Mouse (Mus musculus) myocyte (in vitro differentiated cells): ENCODE data around the gene Zmynd10. TPM values are rescaled to one million over a fixed set of nuclear protein-coding genes. Genes with fewer than 3 reads are reported as not detected.
A peak's percentile ranks its signal among the peaks of the same experiment; 100 is the strongest.

ENCODE experiments used
- H3K27me3 ChIP-seq: one replicate; pipeline ENCODE4 v1.6.1; 2011; ENCODE audit not compliant: control insufficient read depth, insufficient read depth, insufficient read length
- H3K36me3 ChIP-seq: one replicate; pipeline ENCODE4 v1.6.1; 2011; ENCODE audit not compliant: control insufficient read depth, insufficient read depth
- H3K4me2 ChIP-seq: one replicate; pipeline ENCODE4 v1.6.1; 2011; ENCODE audit warnings: low read depth, control low read depth
- H3K4me3 ChIP-seq: one replicate; pipeline ENCODE4 v1.5.1; 2011; ENCODE audit warnings: mild to moderate bottlenecking, control low read depth, moderate library complexity
- H3K79me2 ChIP-seq: one replicate; pipeline ENCODE4 v1.6.1; 2011; ENCODE audit not compliant: control insufficient read depth, insufficient read depth
- H3ac ChIP-seq: one replicate; pipeline ENCODE4 v1.6.1; 2011; ENCODE audit not compliant: control insufficient read depth, insufficient read length
- CEBPB ChIP-seq: IDR thresholded peaks from 2 replicates; pipeline ENCODE4 v1.6.1; 2011; ENCODE audit warnings: mild to moderate bottlenecking, moderate library complexity; ENCODE audit not compliant: poor library complexity, insufficient read depth, severe bottlenecking
- E2F4 ChIP-seq: IDR thresholded peaks from one replicate; pipeline ENCODE4 v1.6.1; 2011; ENCODE audit warnings: mild to moderate bottlenecking, control low read depth, moderate library complexity; ENCODE audit not compliant: insufficient read depth
- MAX ChIP-seq: IDR thresholded peaks from one replicate; pipeline ENCODE4 v1.6.1; 2011; ENCODE audit warnings: low read depth, mild to moderate bottlenecking, control low read depth
- MYOD1 ChIP-seq, 3 experiments: IDR thresholded peaks; one replicate each; pipeline ENCODE4 v1.6.1; 2011; ENCODE audit warnings: control low read depth in 2 of 3, low read depth in 2 of 3, mild to moderate bottlenecking in 2 of 3, moderate library complexity in 1 of 3; ENCODE audit not compliant: insufficient read length in 2 of 3, control insufficient read depth in 1 of 3
- MYOG ChIP-seq, 3 experiments: IDR thresholded peaks; one replicate each; pipeline ENCODE4 v1.6.1; 2011; ENCODE audit warnings: control low read depth in 2 of 3, low read depth in 2 of 3, mild to moderate bottlenecking in 2 of 3; ENCODE audit not compliant: insufficient read length in 2 of 3, control insufficient read depth in 1 of 3, insufficient read depth in 1 of 3
- POLR2A ChIP-seq: IDR thresholded peaks from one replicate; pipeline ENCODE4 v1.6.1; 2011; ENCODE audit warnings: low read depth, mild to moderate bottlenecking, control low read depth, moderate library complexity; ENCODE audit not compliant: insufficient read length
- POLR2AphosphoS2 ChIP-seq: IDR thresholded peaks from one replicate; pipeline ENCODE4 v1.6.1; 2011; ENCODE audit warnings: low read depth, control low read depth; ENCODE audit not compliant: insufficient read length
- REST ChIP-seq: IDR thresholded peaks from one replicate; pipeline ENCODE4 v1.6.1; 2011; ENCODE audit warnings: mild to moderate bottlenecking, control low read depth, moderate library complexity; ENCODE audit not compliant: insufficient read depth, insufficient read length
- SRF ChIP-seq: IDR thresholded peaks from one replicate; pipeline ENCODE4 v1.6.1; 2011; ENCODE audit warnings: low read depth; ENCODE audit not compliant: control insufficient read depth, insufficient read length
- TCF12 ChIP-seq: IDR thresholded peaks from one replicate; pipeline ENCODE4 v1.6.1; 2011; ENCODE audit warnings: mild to moderate bottlenecking, control low read depth; ENCODE audit not compliant: poor library complexity, insufficient read depth, severe bottlenecking
- TCF3 ChIP-seq: IDR thresholded peaks from one replicate; pipeline ENCODE4 v1.6.1; 2011; ENCODE audit warnings: low read depth, control low read depth; ENCODE audit not compliant: insufficient read length
- USF1 ChIP-seq: IDR thresholded peaks from one replicate; pipeline ENCODE4 v1.6.1; 2011; ENCODE audit warnings: low read depth, mild to moderate bottlenecking, control low read depth, moderate library complexity
- polyA plus RNA-seq: library from polyadenylated mRNA; unstranded; fragments of >200 nt; fragmentation: generic; extraction: Trizol; gene quantifications from one replicate; pipeline ENCODE4 v1.2.1, GENCODE M21; 2012; ENCODE audit warnings: missing spikeins

The Zmynd10 gene
- polyA plus RNA-seq, 1 experiment: 0.52 TPM

DNA sequence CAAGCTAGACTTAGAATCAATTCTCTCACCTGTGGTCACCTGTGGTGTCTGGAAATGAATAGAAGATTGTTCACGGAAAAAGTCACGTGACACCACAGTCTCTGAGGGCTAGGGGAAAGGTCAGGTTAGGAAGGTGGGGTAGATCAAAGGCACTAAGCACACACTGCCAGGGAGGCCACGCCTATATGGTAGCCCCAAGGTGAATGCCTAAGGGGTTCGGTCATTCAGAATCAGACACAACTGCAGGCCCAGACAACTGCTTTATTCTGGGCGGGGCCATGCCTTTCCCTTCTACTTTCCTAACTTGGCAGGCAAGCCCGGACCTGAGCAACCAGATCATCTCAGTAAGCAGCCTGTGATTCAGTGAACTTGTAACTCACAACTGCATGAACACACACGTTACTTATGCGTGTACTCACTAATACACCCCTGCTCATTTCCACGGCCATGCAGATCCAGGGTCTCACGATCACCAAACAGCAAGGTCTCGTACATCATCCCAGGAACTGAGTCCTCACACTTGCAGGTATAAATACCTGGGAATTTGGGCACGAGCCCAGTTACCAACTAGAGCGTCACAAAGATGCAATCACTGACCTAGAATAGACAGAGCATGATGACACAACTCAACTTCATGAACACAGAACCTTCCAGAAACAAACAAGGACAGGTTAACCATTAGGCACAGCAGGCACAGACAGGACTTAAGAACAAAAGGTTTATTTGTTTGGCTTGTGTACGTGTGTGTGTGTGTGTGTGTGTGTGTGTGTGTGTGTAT is 28.7 kb downstream of the Zmynd10 start:
- Histone ChIP-seq H3ac (no peak overlapping the region), H3K4me3 (no peak overlapping the region), H3K36me3 (no peaks in the 10 kb centered on the region), H3K4me2 (no peak overlapping the region), H3K27me3 (no peaks in the 10 kb centered on the region), H3K79me2 (no peaks in the 10 kb centered on the region)
- TF ChIP-seq MYOD1 (IDR thresholded peaks at IDR 0.05; ENCODE audit: control insufficient read depth in 1 of 3, insufficient read length in 2 of 3, low read depth in 2 of 3) (no peak), TCF3 (no peak), POLR2AphosphoS2 (no peak), MYOG (IDR thresholded peaks at IDR 0.05; ENCODE audit: control insufficient read depth in 1 of 3, insufficient read depth in 1 of 3, insufficient read length in 2 of 3, low read depth in 2 of 3) (peak in 1 of 3 experiments; percentile 29)

DNA sequence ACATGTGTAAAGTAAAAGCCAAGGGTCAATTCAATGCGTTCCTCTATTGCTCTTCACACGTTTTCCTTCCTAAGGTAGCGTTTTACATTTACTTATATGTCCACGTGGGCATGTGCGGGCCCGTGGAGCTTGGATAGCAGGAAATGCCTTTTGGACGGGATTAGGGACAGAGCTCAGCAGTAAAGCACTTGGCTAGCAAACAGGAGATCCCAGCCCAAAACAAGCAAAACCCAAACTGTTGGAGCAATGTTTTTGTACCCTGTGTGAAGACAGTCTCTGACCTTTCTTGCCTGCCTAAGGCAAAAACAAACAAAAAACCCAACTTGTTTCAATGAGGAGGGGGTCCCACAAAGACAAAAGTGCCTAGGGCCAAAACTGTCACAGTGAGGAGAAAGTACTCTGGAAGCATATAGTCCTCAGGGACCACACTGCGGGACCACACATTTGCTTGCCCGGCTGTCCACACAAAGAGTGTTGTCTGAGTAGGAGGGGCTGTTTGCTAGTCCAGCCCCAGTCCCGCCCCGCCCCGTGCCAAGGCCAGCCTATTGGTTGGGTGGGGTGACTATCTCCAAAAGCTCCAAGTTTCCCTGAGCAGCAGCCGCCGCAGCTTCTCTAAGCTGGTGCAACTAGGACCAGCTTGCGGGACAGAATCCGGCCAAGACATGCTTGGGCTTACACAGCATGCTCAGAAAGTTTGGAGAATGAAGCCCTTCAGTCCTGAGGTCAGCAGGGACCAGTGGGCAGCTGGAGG is 29.4 kb downstream of the Zmynd10 start, which contains the start of gene Hyal1:
TSS of gene Hyal1 (plus strand) at position 571 of the 751 bp plus-strand sequence.
- Histone ChIP-seq H3ac (no peak within 1 kb of the TSS), H3K79me2 (peaks cover 5% of the 10 kb centered on the region), H3K36me3 (no peaks in the 10 kb centered on the region), H3K4me2 (peak within 1 kb of the TSS; percentile 87), H3K4me3 (peak within 1 kb of the TSS; percentile 22), H3K27me3 (no peaks in the 10 kb centered on the region)
- TF ChIP-seq POLR2A (peak; percentile 57), POLR2AphosphoS2 (peak; percentile 45), SRF (no peak), MAX (no peak), MYOD1 (IDR thresholded peaks at IDR 0.05; ENCODE audit: control insufficient read depth in 1 of 3, insufficient read length in 2 of 3, low read depth in 2 of 3) (no peak)

- TF ChIP-seq MYOG (IDR thresholded peaks at IDR 0.05; ENCODE audit: control insufficient read depth in 1 of 3, insufficient read depth in 1 of 3, insufficient read length in 2 of 3, low read depth in 2 of 3): no peak
- Histone ChIP-seq H3K27me3 (no peaks in the 10 kb centered on the region), H3K4me2 (peak overlapping the region; percentile 87), H3K79me2 (peaks cover 5% of the 10 kb centered on the region), H3K36me3 (no peaks in the 10 kb centered on the region), H3ac (no peak overlapping the region), H3K4me3 (no peak overlapping the region)
Observed at GRCm38 (mm10) chr9:107577871-107578270, 30.8 kb downstream of the Zmynd10 start.

- Histone ChIP-seq H3K79me2 (peaks cover 5% of the 10 kb centered on the region), H3K36me3 (no peaks in the 10 kb centered on the region), H3K4me3 (no peak within 1 kb of the TSS), H3K4me2 (peak within 1 kb of the TSS; percentile 90), H3ac (no peak within 1 kb of the TSS), H3K27me3 (no peaks in the 10 kb centered on the region)
- TF ChIP-seq CEBPB: no peak
- no peak for TF ChIP-seq TCF3
- TF ChIP-seq POLR2A: no peak
- TF ChIP-seq TCF12: no peak
Observed at GRCm38 (mm10) chr9:107578587-107578986, 31.5 kb downstream of the Zmynd10 start, which contains the start of gene Naa80. Gene Naa80, plus strand, starts transcription at chr9:107578887.

GRCm38 (mm10) chr9:107579023-107579900 is 32.2 kb downstream of the Zmynd10 start:
- H3K27me3 ChIP-seq: no peaks in the 10 kb centered on the region
- TF ChIP-seq SRF: no peak
- no peak for TF ChIP-seq TCF3
- no peak for TF ChIP-seq REST
- TF ChIP-seq E2F4: no peak
- TF ChIP-seq CEBPB: no peak
- TF ChIP-seq MYOG (IDR thresholded peaks at IDR 0.05; ENCODE audit: control insufficient read depth in 1 of 3, insufficient read depth in 1 of 3, insufficient read length in 2 of 3, low read depth in 2 of 3): no peak
- no peak for TF ChIP-seq MYOD1 (IDR thresholded peaks at IDR 0.05; ENCODE audit: control insufficient read depth in 1 of 3, insufficient read length in 2 of 3, low read depth in 2 of 3)
- no peak for TF ChIP-seq POLR2AphosphoS2
- no peak for TF ChIP-seq MAX
- TF ChIP-seq TCF12: no peak
- TF ChIP-seq USF1: no peak
- H3ac ChIP-seq: no peak overlapping the region
- H3K4me2 ChIP-seq: peak overlapping the region; percentile 90
- no peak overlapping the region for H3K4me3 ChIP-seq
- no peaks in the 10 kb centered on the region for H3K36me3 ChIP-seq
- peaks cover 5% of the 10 kb centered on the region for H3K79me2 ChIP-seq
